Mouse (Mus musculus) forebrain, embryonic 11.5 days (tissue): ENCODE measurements around the gene Olfr589. TPM values are rescaled to one million over a fixed set of nuclear protein-coding genes. Genes with fewer than 3 reads are reported as not detected.
"Not testable (repeated sequence)": the region's sequence is repeated elsewhere in the genome, so short reads cannot be mapped to it uniquely, and the experiment has no call there.

Experiments
- ATAC-seq: fragments of 200-750 bp; cut with Nextera tagmentation; replicated peaks from 2 replicates; pipeline ENCODE4 v1.8.0; 2017; ENCODE audit warnings: moderate TSS enrichment; ENCODE audit not compliant: low FRiP score
- DNase-seq: peaks from one replicate; pipeline ENCODE4 v3.0.0-alpha.2; 2017; ENCODE audit warnings: low spot score
- H3K27ac ChIP-seq: fragments of 300-500 bp; sonication (generic); 2 replicates; pipeline ENCODE4 v1.5.1; 2014; ENCODE audit warnings: low read depth, low read length
- H3K27me3 ChIP-seq: fragments of 300-500 bp; sonication (generic); 2 replicates; pipeline ENCODE4 v1.6.1; 2014; ENCODE audit warnings: mild to moderate bottlenecking, low read length, mixed read lengths; ENCODE audit not compliant: control insufficient read depth, insufficient read depth
- H3K36me3 ChIP-seq: fragments of 300-500 bp; sonication (generic); 2 replicates; pipeline ENCODE4 v1.6.1; 2014; ENCODE audit warnings: mild to moderate bottlenecking, low read length, moderate library complexity, mixed read lengths; ENCODE audit not compliant: control insufficient read depth, insufficient read depth
- H3K4me1 ChIP-seq: fragments of 300-500 bp; sonication (generic); replicated peaks from 2 replicates; pipeline ENCODE4 v1.6.1; 2014; ENCODE audit warnings: low read length, mixed read lengths; ENCODE audit not compliant: control insufficient read depth, insufficient read depth
- H3K4me2 ChIP-seq: fragments of 300-500 bp; sonication (generic); 2 replicates; pipeline ENCODE4 v1.6.1; 2014; ENCODE audit warnings: low read depth, mild to moderate bottlenecking, low read length, moderate library complexity, mixed read lengths; ENCODE audit not compliant: severe bottlenecking
- H3K4me3 ChIP-seq: fragments of 300-500 bp; sonication (generic); 2 replicates; pipeline ENCODE4 v1.5.1; 2014; ENCODE audit warnings: low read depth, low read length
- H3K9ac ChIP-seq: fragments of 300-500 bp; sonication (generic); 2 replicates; pipeline ENCODE4 v1.6.1; 2014; ENCODE audit warnings: low read length
- H3K9me3 ChIP-seq: fragments of 300-500 bp; sonication (generic); 2 replicates; pipeline ENCODE4 v1.6.1; 2016; ENCODE audit warnings: low read length, mixed read lengths; ENCODE audit not compliant: control insufficient read depth
- WGBS: fragments of 180-500 bp; shearing (Covaris S2); extraction: QIAGEN DNeasy Blood & Tissue Kit; methylation state at CpG from one replicate; pipeline ENCODE4 v1.1.7; 2014; 5-methylcytosine and 5-hydroxymethylcytosine counted together
- polyA plus RNA-seq: library from polyadenylated mRNA; unstranded; fragments of >200 nt; fragmentation: Nextera tagmentation; extraction: Ambion mirVana; gene quantifications from 2 replicates; pipeline ENCODE4 v1.2.1, GENCODE M21; 2014

Gene Olfr589
- polyA plus RNA-seq = not detected in 2 replicates

GRCm38 (mm10) chr7:103156256-103156655 is at the start of gene Olfr589:
TSS of gene Olfr589 (minus strand) at chr7:103156356.
- H3K27me3 ChIP-seq = no peaks in the 10 kb centered on the region
- DNase-seq (no peak), ATAC-seq (no peak)
- 76% methylated on average over 2 of the region's 2 CpGs for WGBS
- no peak within 1 kb of the TSS for H3K27ac ChIP-seq
- H3K9ac ChIP-seq = no peak within 1 kb of the TSS
- no peaks in the 10 kb centered on the region for H3K4me1 ChIP-seq
- no peak within 1 kb of the TSS for H3K4me2 ChIP-seq
- no peaks in the 10 kb centered on the region for H3K9me3 ChIP-seq
- no peak within 1 kb of the TSS for H3K4me3 ChIP-seq
- no peaks in the 10 kb centered on the region for H3K36me3 ChIP-seq

GRCm38 (mm10) chr7:103184503-103184902 is 28.3 kb upstream of the Olfr589 start, which contains the start of gene Olfr592:
TSS of gene Olfr592 (plus strand) at chr7:103184803.
- H3K36me3 ChIP-seq, H3K9ac ChIP-seq, H3K27me3 ChIP-seq, ATAC-seq, DNase-seq, H3K9me3 ChIP-seq, H3K4me3 ChIP-seq, H3K27ac ChIP-seq, H3K4me2 ChIP-seq, H3K4me1 ChIP-seq: not testable (repeated sequence)
- WGBS = 69% methylated on average over 1 of the region's 1 CpGs

DNA sequence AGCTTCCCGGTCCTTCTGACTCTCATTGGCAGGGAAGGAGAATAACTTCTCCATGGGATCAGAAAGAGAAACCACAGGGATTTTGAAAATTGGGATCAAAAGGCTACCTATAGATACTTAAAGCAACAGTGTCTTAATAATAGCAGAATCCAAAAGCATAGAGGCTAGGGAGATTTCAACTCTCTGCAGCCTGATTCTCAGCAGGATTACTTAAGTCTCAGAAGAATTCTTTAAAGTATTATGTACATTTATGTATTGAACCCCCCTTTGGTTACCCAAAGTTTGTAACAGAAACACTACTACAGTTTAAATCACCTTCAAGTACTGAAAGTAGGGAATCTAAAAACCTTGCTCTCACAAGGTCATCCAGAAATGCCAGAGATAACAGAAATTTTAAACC is 22.1 kb upstream of the Olfr589 start, which contains the start of gene Olfr591:
Gene Olfr591 (minus strand): TSS at position 101 of the 400 bp plus-strand sequence.
- peaks cover 3% of the 10 kb centered on the region; the same call in 1 of the 2 replicates for H3K9me3 ChIP-seq
- no peak for ATAC-seq
- no peak within 1 kb of the TSS for H3K9ac ChIP-seq
- H3K4me2 ChIP-seq = no peak within 1 kb of the TSS
- no peak within 1 kb of the TSS for H3K27ac ChIP-seq
- H3K36me3 ChIP-seq = no peaks in the 10 kb centered on the region
- H3K27me3 ChIP-seq = no peaks in the 10 kb centered on the region
- no peak for DNase-seq
- no peak within 1 kb of the TSS for H3K4me3 ChIP-seq
- H3K4me1 ChIP-seq = no peaks in the 10 kb centered on the region
- 73% methylated on average over 1 of the region's 1 CpGs for WGBS

DNA sequence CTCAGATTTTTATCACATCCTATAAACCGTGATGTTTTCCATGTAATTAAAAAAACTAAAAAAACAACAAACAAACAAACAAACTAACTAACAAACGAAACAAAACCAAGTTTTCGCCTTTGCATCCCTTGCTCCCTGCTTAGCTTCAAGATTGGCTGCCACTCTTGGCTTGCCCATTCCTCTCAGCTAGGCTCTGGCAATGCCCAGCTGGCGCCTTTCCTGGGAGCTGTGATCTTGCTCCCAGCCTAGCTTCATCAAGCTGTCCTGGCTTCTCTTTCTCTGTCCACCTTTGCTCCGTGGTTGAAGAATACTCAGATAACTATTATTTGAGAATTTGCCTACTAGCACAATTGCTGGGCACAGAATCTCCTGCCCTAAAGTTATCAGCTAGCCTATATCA is 13.5 kb upstream of the Olfr589 start:
- Histone ChIP-seq H3K9ac (no peak overlapping the region), H3K27me3 (no peaks in the 10 kb centered on the region), H3K4me1 (no peaks in the 10 kb centered on the region), H3K4me3 (no peak overlapping the region), H3K9me3 (no peaks in the 10 kb centered on the region), H3K36me3 (no peaks in the 10 kb centered on the region), H3K4me2 (no peak overlapping the region), H3K27ac (no peak overlapping the region)
- no peak for DNase-seq
- no peak for ATAC-seq
- WGBS = 81% methylated on average over 5 of the region's 5 CpGs

DNA sequence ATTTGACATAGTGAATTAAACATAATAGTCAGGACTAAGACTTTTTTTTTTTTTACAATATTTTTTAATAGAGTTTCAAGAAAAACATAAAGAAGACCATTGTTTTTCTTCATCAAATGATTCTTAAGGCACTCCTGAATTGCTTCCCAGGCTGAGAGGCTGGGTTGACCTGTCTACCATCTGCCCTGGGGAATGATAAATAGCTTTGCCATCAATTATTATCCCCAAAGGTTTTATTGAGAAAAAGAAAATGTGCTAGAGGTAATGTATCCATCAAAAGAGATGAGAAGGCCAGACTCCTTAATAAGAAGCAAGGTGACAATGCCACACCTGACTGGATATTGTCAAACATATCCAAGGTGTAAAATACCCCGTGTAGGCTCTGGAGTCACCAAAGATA is 15.6 kb downstream of the Olfr589 start, which contains the start of gene Olfr588-ps1:
Gene Olfr588-ps1 (plus strand): TSS at position 301 of the 400 bp plus-strand sequence.
- ATAC-seq (no peak), DNase-seq (no peak)
- Histone ChIP-seq H3K4me1 (no peaks in the 10 kb centered on the region), H3K9ac (no peak within 1 kb of the TSS), H3K36me3 (no peaks in the 10 kb centered on the region), H3K27me3 (no peaks in the 10 kb centered on the region), H3K27ac (no peak within 1 kb of the TSS), H3K4me3 (no peak within 1 kb of the TSS), H3K9me3 (no peaks in the 10 kb centered on the region), H3K4me2 (no peak within 1 kb of the TSS)
- 91% methylated on average over 1 of the region's 1 CpGs for WGBS

DNA sequence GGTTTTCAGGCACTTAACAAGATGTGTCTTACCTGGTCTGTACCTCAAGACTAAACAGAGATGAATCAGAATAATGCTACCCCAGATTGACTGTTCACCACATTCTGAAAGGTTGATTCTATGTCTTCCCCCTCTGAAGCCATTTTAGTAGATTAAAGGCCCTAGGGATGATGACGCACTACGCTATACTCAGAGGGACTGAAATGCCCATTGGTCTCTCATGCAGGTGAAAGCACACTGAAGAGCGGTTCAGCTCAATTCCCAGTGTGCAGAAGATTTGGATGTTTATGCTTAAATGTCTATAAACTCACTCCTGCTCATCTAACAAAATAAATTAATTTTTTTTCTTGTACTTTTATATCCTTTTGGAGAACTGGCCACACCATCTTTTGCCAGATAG is 30.6 kb downstream of the Olfr589 start, which contains the start of gene Olfr586:
Gene Olfr586 (minus strand): TSS at position 101 of the 400 bp plus-strand sequence.
- Histone ChIP-seq H3K9ac (no peak within 1 kb of the TSS), H3K27ac (no peak within 1 kb of the TSS), H3K4me2 (no peak within 1 kb of the TSS), H3K27me3 (no peaks in the 10 kb centered on the region), H3K4me1 (no peaks in the 10 kb centered on the region), H3K36me3 (no peaks in the 10 kb centered on the region), H3K9me3 (no peaks in the 10 kb centered on the region), H3K4me3 (no peak within 1 kb of the TSS)
- ATAC-seq = no peak
- WGBS = 92% methylated on average over 3 of the region's 3 CpGs
- no peak for DNase-seq

DNA sequence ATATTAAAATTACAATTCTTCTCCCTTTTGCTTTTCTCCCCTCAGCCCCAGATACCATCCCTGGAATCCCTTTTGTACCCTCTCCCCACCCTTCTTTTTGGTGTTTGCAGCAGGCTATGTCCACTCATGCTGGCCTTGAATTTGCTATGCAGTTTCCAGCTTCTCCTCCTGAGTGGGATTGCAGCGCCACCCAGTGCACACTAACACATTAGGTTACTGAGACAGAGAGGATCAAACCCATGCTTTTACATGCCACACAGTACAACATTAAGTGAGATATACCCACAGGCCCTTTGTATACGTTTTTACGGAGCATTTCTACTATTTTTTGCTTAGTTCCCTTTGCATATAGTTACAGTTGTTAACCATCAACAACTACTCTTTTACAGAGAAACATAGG is 36.8 kb downstream of the Olfr589 start:
- no peaks in the 10 kb centered on the region for H3K4me1 ChIP-seq
- H3K9ac ChIP-seq = no peak overlapping the region
- H3K36me3 ChIP-seq = no peaks in the 10 kb centered on the region
- no peak overlapping the region for H3K4me2 ChIP-seq
- no peaks in the 10 kb centered on the region for H3K9me3 ChIP-seq
- no peak for ATAC-seq
- no peak for DNase-seq
- WGBS = 50% methylated on average over 3 of the region's 3 CpGs
- no peak overlapping the region for H3K4me3 ChIP-seq
- no peaks in the 10 kb centered on the region for H3K27me3 ChIP-seq
- H3K27ac ChIP-seq = no peak overlapping the region

Other genes with a start within 250 kb of the Olfr589 start
- gene Olfr571, start 238.8 kb downstream of the Olfr589 start, polyA plus RNA-seq = 0.17 and 0.19 TPM in 2 replicates
- gene Olfr572, start 231.9 kb downstream of the Olfr589 start, polyA plus RNA-seq = not detected in 2 replicates
- gene Olfr573-ps1, start 213.8 kb downstream of the Olfr589 start, polyA plus RNA-seq = not detected in 2 replicates
- gene Olfr574, start 207.9 kb downstream of the Olfr589 start, polyA plus RNA-seq = not detected in 2 replicates
- not detected in 2 replicates for gene Olfr575, start 197.6 kb downstream of the Olfr589 start, polyA plus RNA-seq
- not detected in 2 replicates for gene Olfr576, start 193.7 kb downstream of the Olfr589 start, polyA plus RNA-seq
- not detected in 2 replicates for gene Olfr577, start 180.4 kb downstream of the Olfr589 start, polyA plus RNA-seq
- gene Olfr578, start 167.0 kb downstream of the Olfr589 start, polyA plus RNA-seq = not detected in 2 replicates
- not detected in 2 replicates for gene Olfr582, start 118.3 kb downstream of the Olfr589 start, polyA plus RNA-seq
- gene Olfr583, start 105.1 kb downstream of the Olfr589 start, polyA plus RNA-seq = not detected in 2 replicates
- not detected in 2 replicates for gene Olfr584, start 74.5 kb downstream of the Olfr589 start, polyA plus RNA-seq
- gene Olfr585, start 58.6 kb downstream of the Olfr589 start, polyA plus RNA-seq = not detected in 2 replicates
- gene Olfr586, start 30.7 kb downstream of the Olfr589 start, polyA plus RNA-seq = not detected in 2 replicates
- not detected in 2 replicates for gene Olfr588-ps1, start 15.5 kb downstream of the Olfr589 start, polyA plus RNA-seq
- not detected in 2 replicates for gene Olfr591, start 22.0 kb upstream of the Olfr589 start, polyA plus RNA-seq
- not detected in 2 replicates for gene Olfr592, start 28.4 kb upstream of the Olfr589 start, polyA plus RNA-seq
- not detected in 2 replicates for gene Olfr593, start 55.5 kb upstream of the Olfr589 start, polyA plus RNA-seq
- gene Olfr594, start 60.6 kb upstream of the Olfr589 start, polyA plus RNA-seq = not detected in 2 replicates
- not detected in 2 replicates for gene Usp17ld, start 96.1 kb upstream of the Olfr589 start, polyA plus RNA-seq
- not detected in 2 replicates for gene Olfr596, start 149.3 kb upstream of the Olfr589 start, polyA plus RNA-seq
- gene Olfr597, start 160.0 kb upstream of the Olfr589 start, polyA plus RNA-seq = not detected in 2 replicates
- gene Olfr598, start 167.2 kb upstream of the Olfr589 start, polyA plus RNA-seq = not detected in 2 replicates
- not detected in 2 replicates for gene Olfr599, start 179.6 kb upstream of the Olfr589 start, polyA plus RNA-seq
- not detected in 2 replicates for gene Olfr600, start 193.3 kb upstream of the Olfr589 start, polyA plus RNA-seq
- gene Olfr601, start 206.3 kb upstream of the Olfr589 start, polyA plus RNA-seq = not detected in 2 replicates
- not detected in 2 replicates for gene Olfr603, start 229.8 kb upstream of the Olfr589 start, polyA plus RNA-seq